Mouse (Mus musculus) gastrocnemius, adult 2 months (tissue): Measurements from ENCODE around the gene Heyl. TPM values are rescaled to one million over a fixed set of nuclear protein-coding genes. Genes with fewer than 3 reads are reported as not detected.

Source experiments
- DNase-seq: peaks from one replicate; pipeline ENCODE4 v3.0.0; 2022
- H3K27ac ChIP-seq: fragments of 200-600 bp; 2 replicates; pipeline ENCODE4 v1.8.1; 2022; ENCODE audit warnings: mild to moderate bottlenecking
- H3K4me3 ChIP-seq: fragments of 200-600 bp; 2 replicates; pipeline ENCODE4 v1.8.1; 2022; ENCODE audit warnings: mild to moderate bottlenecking, moderate library complexity
- CTCF ChIP-seq: fragments of 200-600 bp; IDR thresholded peaks from 2 replicates; pipeline ENCODE4 v1.8.1; 2022; ENCODE audit warnings: antibody characterized with exemption, mild to moderate bottlenecking, moderate library complexity
- intact Hi-C: fragments of 180-260 bp; cut with DNase I; formaldehyde crosslinking; loops from one replicate; pipeline ENCODE4 v1.15.1; 2025
- total RNA-seq, 2 experiments: library from RNA; stranded (reverse); gene quantifications; 2 replicates each; pipeline ENCODE4 v1.2.3; 2021

The Heyl gene
- total RNA-seq, 2 experiments from 2014 or later: 5.1 to 6.4 TPM

- no peak for TF ChIP-seq CTCF
- DNase-seq: no peak
- intact Hi-C loops: loop anchor here (5.0 kb wide), 1 partner anchor 177 kb away; no protein-coding TSS in a partner anchor
- no peak overlapping the region for H3K27ac ChIP-seq
- no peak overlapping the region for H3K4me3 ChIP-seq
These were observed 18.0 kb upstream of the Heyl start for GRCm38 (mm10) chr4:123215367-123215766.

GRCm38 (mm10) chr4:123216782-123217181, 16.6 kb upstream of the Heyl start:
- no peak overlapping the region for H3K4me3 ChIP-seq
- intact Hi-C loops: loop anchor here (2.0 to 5.0 kb wide), 2 partner anchors 176 to 312 kb away; no protein-coding TSS in a partner anchor
- TF ChIP-seq CTCF: peak; percentile 98; the same call in 1 of the 2 replicates

GRCm38 (mm10) chr4:123219720-123220357, 13.5 kb upstream of the Heyl start:
- intact Hi-C loops: loop anchor here (1.0 to 5.0 kb wide), 3 partner anchors 30 to 172 kb away; no protein-coding TSS in a partner anchor
- Histone ChIP-seq H3K27ac (no peak overlapping the region), H3K4me3 (no peak overlapping the region)
- DNase-seq: peak; percentile 80
- TF ChIP-seq CTCF: no peak; the same call in 1 of the 2 replicates

More at GRCm38 (mm10) chr4:123216782-123217181, 16.6 kb upstream of the Heyl start:
- DNase-seq: peak; percentile 48
- H3K27ac ChIP-seq: no peak overlapping the region

- no peak overlapping the region for H3K4me3 ChIP-seq
- TF ChIP-seq CTCF: no peak
- intact Hi-C loops: no loop called here
- no peak for DNase-seq
- H3K27ac ChIP-seq: no peak overlapping the region
These were observed 12.7 kb upstream of the Heyl start for GRCm38 (mm10) chr4:123220637-123221036.

- TF ChIP-seq CTCF: peak; percentile 56
- no peak for DNase-seq
- intact Hi-C loops: no loop called here
- H3K27ac ChIP-seq: no peak overlapping the region
- H3K4me3 ChIP-seq: no peak overlapping the region
These were observed 10.0 kb upstream of the Heyl start for GRCm38 (mm10) chr4:123223309-123223708.

GRCm38 (mm10) chr4:123225718-123226403, 7.5 kb upstream of the Heyl start:
- no peak overlapping the region for H3K4me3 ChIP-seq
- intact Hi-C loops: no loop called here
- peak overlapping the region; percentile 74 for H3K27ac ChIP-seq
- TF ChIP-seq CTCF: no peak
- DNase-seq: peak; percentile 80

GRCm38 (mm10) chr4:123227707-123228106, 5.6 kb upstream of the Heyl start:
- no peak overlapping the region for H3K4me3 ChIP-seq
- H3K27ac ChIP-seq: peak overlapping the region; percentile 73
- TF ChIP-seq CTCF: no peak
- intact Hi-C loops: no loop called here
- peak; percentile 73 for DNase-seq

- no peak for TF ChIP-seq CTCF
These were observed 5.1 kb upstream of the Heyl start for GRCm38 (mm10) chr4:123228270-123228669.

GRCm38 (mm10) chr4:123229166-123229565, 4.2 kb upstream of the Heyl start:
- TF ChIP-seq CTCF: no peak
- peak; percentile 64 for DNase-seq
- Histone ChIP-seq H3K27ac (peak overlapping the region; percentile 73), H3K4me3 (no peak overlapping the region)
- intact Hi-C loops: no loop called here

More at GRCm38 (mm10) chr4:123228270-123228669, 5.1 kb upstream of the Heyl start:
- Histone ChIP-seq H3K27ac (peak overlapping the region; percentile 73), H3K4me3 (no peak overlapping the region)
- DNase-seq: peak; percentile 79
- intact Hi-C loops: no loop called here

- DNase-seq: no peak
- no peak overlapping the region; the same call in 1 of the 2 replicates for H3K4me3 ChIP-seq
- no peak for TF ChIP-seq CTCF
- intact Hi-C loops: no loop called here
- H3K27ac ChIP-seq: peak overlapping the region; percentile 8; the same call in 1 of the 2 replicates
These were observed 515 bp upstream of the Heyl start for GRCm38 (mm10) chr4:123232841-123233240.

- no peak for DNase-seq
- peak overlapping the region; percentile 74 for H3K4me3 ChIP-seq
- H3K27ac ChIP-seq: peak overlapping the region; percentile 83
- intact Hi-C loops: no loop called here
- no peak for TF ChIP-seq CTCF
These were observed 2.6 kb downstream of the Heyl start for GRCm38 (mm10) chr4:123235835-123236430.

- TF ChIP-seq CTCF: no peak
- peak overlapping the region; percentile 74 for H3K4me3 ChIP-seq
- DNase-seq: no peak
- intact Hi-C loops: no loop called here
- H3K27ac ChIP-seq: peak overlapping the region; percentile 83
These were observed 3.2 kb downstream of the Heyl start for GRCm38 (mm10) chr4:123236431-123237031.
